Mouse (Mus musculus) megakaryocyte, adult 5-6 weeks (primary cell): ENCODE data around the gene Mrap2. TPM values are rescaled to one million over a fixed set of nuclear protein-coding genes. Genes with fewer than 3 reads are reported as not detected.

ENCODE experiments used
- ATAC-seq: 2 replicates; pipeline ENCODE4 v1.8.0; 2016; ENCODE audit warnings: mild to moderate bottlenecking, inconsistent platforms; ENCODE audit not compliant: poor library complexity, severe bottlenecking
- total RNA-seq, 2 experiments: library from RNA; stranded (forward) in 1 of 2; stranded (reverse) in 1 of 2; fragments of 153-499, 151-499 nt in 1 of 2; fragments of 221-1000, 200-1000 nt in 1 of 2; gene quantifications; 2 replicates each; pipeline versions ENCODE4 v1.2.3 to v1.2.4; 2015 to 2017

Gene Mrap2
- total RNA-seq (2015) (not detected in 2 replicates), total RNA-seq (2017) (not detected in 2 replicates)

DNA sequence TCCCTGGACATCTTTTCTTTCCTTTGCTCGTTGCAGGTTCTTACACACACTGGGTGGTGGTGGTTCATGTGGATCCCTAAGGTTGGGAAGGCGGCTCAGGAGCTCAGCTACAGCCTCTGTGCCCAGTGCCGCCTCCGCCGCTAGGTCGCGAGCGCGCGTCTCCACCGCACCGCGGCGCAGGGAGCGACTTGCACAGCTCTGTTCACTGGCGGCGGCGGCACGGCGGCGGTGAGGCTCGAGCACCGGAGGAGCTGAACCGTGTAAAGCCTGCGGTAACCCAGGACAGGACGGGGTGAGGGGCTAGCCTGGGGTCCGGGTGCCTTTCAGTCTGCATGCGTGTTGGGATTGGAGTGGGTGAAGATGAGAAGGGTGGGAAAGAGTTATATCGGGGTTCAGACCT, at the start of gene Mrap2:
Gene Mrap2, plus strand, starts transcription at position 201 of the 400 bp plus-strand sequence.
- ATAC-seq = no peak

DNA sequence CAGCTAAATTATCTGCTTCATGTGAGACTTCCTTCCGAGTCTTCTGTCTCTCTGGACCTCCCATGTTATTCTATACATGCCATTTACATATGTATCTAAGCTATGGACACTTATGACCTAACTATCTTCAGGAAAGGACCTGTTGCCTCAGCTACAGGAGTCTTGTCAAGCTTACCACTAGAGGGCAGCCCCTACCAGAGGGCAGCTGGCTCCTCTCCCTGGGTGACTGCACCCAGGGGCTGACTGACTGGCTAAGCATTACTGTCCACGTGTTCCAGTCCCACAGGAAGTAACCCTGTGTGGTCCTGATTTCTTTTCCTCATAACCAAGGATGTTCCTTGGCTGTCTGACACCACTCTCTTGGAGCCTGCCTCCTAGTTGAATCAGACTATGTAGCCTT, 46.1 kb upstream of the Mrap2 start:
- no peak for ATAC-seq

DNA sequence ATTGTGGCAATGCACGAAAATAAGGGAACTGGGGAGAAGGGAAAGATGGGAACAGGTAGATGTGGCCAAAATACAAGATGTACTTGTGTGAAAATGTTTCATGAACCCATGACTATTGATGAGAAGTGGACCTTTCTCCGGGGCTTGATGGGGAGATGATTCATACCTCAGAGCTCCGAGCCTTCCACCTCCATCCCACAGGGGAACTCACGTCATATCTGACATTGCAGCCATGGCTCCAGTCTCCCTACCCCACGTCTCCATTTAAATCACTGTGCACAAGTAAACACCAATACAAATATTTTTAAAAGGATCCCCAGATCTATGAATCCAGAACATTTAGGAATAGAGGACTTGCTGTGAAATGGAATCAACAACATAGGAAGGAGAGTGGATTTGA, 29.1 kb upstream of the Mrap2 start:
- ATAC-seq = no peak

DNA sequence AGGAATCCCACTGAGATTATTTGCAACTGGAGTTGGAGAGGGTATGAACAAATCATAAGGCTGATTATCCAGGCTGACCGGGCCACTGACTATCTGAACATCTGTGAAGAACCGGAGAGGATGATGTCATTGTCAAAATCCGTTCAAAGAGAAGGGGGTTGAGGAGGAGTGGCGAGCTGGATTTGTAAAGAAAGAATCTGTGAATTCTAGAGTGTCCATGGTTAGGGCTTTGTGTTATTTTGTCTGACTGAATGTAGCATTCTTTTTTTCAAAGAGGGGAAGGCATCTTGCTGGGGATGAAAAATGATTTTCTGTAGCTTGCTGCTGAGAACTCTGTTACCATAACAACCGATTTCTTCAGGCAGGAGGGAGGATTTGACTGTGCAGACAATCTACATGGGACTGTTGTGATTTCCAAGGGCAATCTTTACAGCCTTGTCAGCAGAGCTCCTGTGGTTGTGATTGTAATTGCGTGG, 28.6 kb upstream of the Mrap2 start:
- no peak for ATAC-seq

DNA sequence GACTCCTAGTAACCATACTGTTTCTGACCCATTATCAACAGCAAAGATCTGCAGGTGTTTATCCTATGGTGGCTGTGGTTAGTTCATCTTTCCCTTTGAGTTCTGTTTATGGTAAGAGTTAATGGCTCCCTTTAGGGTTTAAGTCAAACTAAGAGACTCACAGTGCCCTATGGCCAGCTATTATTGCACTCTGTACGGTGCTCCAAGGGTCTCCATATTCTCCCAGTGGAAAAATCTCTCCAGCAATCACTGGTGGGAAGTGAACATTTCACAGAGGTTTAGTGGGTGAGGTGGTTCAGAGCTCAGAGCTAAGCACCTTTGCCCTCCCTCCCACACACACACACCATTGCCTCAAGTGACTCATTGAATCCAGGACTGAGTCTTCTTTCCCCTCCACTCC, 28.1 kb upstream of the Mrap2 start:
- ATAC-seq = no peak

DNA sequence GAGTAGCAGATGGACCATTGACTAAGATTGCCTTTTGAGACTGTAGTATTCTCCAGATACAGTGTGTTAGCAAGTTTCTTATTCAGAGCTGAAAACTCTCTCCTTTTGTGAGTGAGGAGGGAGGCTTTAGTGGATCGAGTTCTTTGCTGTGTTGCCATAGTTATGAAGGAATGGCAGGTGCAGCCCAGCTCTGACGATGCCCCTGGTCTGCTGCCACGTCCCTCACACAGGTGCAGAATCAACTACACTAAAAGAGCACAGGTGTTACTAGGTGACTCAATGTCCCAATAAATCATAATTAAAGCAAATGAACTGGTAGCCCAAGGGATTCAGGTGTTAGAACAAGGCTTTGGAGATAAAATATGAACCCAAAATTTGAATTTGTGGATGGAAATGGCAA, 25.1 kb upstream of the Mrap2 start:
- ATAC-seq = no peak

DNA sequence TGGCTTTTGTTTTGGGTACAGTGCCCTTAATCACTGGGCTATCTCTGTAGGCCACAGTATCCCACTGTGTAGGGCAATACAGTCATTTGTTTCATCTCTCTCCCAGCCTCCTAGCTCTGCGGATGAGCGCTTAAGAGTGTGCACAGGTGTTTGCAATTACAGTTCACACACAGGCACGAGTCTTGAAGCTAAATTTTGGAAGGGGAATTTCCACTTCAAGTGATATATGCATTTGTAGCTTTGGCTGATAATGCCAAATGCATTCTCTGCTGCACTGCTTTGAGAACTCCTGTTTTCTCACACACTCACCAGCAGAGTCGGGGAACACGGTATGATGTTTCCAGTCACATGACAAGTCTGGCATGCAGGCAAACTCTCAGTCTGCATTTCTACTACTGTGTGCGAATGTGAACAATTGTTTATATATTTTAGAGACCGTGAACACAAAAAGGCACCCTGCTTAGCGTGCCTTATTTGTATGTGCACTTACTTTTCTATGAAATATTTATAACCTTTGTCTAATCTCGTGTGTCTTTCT, 22.1 kb upstream of the Mrap2 start:
- ATAC-seq = no peak

DNA sequence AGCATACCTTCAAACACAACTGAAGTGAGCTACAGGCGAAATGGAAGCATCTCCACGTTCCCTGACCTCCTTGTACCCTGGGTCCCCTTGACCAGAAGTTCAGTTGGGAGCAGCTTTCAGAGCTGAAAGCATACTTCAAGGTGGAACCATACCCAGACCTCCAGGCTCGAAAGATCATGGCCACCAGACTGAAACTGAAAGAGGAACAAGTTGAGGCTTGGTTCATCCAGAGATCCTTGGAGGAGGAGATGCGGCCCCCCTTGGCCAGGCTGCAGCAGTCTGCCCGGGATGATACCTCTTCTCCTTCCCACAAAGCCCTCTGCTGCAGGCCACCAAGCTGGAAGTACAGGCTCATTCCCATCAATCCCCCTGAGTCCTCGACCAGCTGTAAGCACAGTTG, 17.1 kb upstream of the Mrap2 start:
- ATAC-seq = peak; percentile 45; the same call in 1 of the 2 replicates

DNA sequence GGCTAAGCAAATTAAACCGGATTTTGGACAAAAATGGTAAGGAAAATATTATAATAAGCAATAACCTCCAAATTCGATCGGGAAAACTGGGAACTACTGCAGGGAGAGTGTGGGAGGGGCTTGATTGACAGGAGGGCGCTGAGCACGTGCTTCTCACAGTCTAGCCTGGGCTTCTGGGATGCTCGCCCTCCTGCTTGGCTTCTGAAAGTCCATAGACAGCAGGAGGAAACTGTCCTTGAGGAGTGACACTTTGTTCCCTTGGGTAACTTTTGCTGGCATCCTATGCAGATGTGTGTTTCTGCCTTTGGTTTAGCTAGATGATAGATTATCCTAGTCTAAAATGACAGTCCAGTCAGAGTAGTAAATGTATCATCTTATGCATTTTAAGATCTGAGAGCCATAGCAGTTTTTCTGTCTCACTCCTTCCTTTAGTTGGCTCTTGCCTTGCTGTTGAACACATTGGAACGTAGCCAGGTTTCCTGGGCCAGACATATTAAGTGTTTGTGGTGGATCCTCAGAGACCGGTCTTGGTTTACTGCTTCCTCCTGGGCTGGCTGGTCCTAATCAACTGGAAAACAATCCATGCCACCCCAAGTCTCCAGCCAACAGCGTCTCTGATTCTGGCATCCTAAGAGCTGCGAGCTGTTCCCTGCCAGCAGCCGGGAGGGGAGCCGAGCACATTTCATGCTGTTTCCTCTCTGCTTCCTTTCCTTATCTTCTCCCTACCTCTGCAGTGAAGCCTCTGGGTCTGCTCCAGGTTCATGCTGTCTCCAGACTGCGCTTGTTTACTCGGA, 8.1 kb upstream of the Mrap2 start:
- ATAC-seq = no peak

DNA sequence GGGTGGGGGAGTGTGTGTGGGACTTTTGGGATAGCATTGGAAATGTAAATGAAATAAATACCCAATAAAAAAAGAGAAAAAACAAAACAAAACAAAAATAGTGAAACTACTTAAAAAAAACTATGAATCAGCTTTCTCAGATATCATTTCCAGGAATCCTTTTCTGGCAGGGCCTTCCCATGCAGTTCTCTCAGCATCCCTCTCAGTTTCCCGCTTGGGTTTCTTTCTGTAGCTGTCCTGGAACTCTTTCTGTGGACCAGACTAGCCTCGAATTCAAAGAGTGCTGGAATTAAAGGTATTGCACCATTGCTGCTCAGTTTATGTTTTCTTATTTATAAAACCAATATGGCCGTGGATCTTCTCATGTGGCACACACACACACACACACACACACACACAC, 1.0 kb upstream of the Mrap2 start:
- no peak for ATAC-seq

DNA sequence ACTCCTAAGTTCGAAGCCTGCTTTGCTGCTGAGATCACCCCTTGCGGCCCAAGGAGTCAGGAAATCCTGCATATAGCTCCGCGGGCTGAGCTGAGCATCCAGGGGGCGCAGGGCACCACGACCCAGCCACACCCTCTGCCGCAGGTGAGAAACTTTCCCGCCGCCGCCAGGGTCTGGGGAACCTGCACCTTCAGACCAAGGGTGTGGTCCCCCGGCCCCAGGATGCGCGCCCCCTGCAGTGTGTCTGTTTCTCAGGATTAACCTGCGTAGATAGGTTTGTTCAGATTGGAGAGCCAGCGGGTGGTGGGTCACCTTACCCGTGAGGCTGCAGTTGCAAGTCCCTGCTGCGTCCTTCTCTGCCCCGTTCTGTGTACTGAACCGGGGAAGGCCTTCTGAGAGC, 426 bp downstream of the Mrap2 start:
- ATAC-seq = no peak

DNA sequence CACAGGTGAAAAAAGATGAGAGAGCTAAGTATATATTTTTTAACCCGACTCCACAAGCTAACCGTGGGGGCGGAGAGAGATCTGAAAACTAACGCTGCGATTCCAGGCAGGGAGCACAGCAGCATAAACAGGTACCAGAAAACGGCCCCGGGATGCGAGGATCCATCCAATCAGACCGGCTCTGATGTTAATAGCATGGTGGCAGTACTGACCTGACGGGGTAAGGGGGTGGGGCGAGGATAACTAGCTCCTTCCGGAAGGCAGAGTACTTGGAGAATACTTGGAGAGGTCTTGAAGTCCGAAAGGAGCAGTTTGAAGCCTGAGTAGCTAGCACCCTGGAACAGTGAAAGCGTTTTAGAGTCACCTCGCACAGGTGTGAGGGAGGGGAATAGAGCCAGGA, 1.1 kb downstream of the Mrap2 start:
- no peak for ATAC-seq

DNA sequence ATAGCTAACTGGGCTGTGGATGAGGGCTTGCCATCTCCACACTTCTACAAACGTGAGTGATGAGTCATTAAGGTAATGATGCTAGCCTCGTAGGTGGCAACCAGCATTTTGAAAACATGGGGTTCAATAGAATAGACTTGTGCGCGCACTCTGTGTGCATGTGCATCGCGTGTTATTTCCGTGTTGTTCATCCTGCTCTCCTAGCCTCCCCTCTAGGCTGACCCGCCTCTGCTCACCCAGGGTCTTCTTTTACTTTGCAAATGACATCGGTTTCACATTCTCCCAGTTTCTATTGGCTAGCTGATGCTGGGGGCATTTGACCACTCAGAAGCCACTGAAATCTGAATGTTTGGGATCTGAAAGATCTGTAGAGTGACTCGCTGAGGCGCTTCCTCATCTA, 1.6 kb downstream of the Mrap2 start:
- ATAC-seq = no peak

DNA sequence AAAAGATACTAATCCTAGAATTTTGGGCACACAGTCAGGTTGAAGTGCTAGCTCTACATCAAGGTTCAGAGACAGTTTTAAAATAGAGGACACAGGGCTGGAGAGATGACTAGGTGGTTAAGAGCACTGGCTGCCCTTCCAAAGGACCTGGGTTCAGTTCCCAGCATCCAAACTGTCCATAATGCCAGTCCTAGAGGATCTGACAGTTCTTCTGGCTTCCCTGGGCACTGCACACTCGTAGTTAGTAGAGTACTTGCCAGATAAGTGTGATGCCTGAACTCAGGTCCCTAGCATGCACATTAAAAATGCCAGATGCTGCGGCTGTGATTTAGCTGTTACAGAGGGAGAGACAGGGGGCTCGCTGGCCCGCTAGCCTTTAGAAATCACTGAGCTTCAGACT, 2.3 kb downstream of the Mrap2 start:
- no peak for ATAC-seq

DNA sequence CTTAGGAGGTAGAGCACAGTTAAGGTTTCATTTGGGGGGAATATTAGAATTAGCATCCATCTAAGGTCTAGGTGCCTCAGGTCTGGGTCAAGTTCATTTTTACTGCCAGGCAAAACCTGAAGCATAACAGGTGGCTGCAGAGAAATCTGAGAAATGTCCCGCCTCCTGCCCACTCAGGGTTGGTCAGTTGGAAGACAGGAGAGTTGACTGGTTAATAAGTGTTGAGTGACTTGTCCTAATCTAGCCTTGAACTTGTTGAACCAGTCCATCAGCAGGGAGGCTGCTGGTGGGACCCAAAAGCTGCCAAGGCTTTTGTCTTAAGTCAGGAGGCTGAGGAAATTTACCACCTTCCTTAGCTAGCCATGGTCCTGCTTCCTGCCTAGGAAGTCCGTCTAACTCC, 3.8 kb downstream of the Mrap2 start:
- ATAC-seq = no peak

DNA sequence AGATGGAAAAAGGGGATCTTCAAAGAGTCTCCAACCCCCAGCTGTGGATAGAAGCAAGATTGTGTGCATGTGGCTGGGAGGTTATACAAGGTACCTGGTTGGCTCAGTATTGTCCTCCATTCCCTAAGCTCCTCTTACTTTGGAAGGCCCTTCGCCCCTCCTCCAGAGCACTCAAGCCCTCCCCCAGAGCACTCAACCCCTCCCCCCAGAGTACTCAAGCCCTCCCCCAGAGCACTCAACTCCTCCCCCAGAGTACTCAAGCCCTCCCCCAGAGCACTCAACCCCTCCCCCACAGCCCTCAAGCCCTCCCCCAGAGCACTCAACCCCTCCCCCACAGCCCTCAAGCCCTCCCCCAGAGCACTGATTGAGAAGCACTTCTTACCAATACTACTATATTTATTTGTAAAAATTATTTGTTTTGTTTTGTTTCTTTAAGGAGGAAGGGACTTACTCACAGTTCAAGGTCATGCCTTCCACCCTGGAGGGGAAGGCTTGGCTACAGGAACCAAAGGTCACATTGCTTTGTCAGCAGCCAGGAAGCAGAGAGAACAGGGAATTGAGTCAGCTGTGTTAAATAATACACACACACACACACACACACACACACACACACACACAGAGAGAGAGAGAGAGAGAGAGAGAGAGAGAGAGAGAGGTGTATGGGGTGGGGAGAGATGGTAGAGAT, 8.7 kb downstream of the Mrap2 start:
- ATAC-seq = no peak

DNA sequence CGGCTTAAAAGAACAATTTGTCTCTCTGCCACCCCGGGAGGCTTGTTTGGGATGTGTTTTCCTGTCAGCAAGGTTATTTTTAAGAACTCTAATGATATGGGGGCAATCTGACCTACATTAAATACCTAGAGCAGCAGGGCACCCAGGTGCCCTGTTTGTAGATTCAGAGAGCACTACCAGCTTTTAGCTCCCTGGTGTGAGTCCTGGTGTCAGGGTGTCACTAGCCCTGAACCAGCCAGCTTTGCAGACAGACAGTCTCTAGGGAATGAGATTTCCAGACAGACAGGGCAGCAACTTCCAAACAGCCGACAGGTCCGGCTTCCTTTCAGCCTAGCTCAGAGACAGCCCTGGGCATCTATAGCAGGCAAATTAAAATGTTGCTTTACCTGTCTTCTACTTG, 18.5 kb downstream of the Mrap2 start:
- ATAC-seq = no peak

DNA sequence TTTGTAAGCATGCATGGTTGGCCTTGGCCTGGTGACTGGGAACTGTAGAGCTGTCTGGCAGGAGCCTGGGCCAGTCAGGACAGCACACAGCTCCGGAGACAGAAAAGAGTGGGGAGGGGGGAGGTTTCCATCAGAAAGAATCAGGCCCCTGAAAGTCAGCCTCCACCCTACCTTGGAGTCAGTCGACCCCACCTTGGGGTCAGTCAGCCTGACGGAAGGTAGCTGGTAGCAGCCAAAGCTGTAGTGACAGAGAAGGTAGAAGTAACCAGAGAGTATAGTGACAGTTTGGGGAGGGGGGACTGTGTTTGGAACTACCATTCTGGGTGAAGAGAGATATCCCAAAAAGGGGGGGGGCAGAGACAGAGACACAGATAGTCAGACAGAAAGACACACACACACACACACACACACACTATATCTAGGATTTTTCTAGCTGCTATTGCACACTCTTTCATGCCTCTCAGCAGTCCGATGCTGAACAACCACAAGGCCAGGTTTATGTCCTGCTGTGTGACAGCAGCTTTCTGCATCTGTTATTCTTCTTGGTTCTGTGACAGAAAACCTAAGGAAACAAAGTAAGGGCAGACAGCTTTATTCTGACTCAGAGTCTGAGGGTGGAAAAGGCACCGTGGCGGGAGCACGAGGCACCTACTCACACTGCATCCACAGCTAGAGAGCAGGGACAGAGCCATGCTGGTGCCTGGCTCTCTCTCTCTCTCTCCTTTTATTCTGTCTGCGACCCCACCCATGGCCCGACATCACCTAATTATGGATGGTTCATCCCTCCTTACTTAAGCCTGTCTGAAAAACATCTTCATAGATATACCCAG, 23.1 kb downstream of the Mrap2 start:
- ATAC-seq = no peak

DNA sequence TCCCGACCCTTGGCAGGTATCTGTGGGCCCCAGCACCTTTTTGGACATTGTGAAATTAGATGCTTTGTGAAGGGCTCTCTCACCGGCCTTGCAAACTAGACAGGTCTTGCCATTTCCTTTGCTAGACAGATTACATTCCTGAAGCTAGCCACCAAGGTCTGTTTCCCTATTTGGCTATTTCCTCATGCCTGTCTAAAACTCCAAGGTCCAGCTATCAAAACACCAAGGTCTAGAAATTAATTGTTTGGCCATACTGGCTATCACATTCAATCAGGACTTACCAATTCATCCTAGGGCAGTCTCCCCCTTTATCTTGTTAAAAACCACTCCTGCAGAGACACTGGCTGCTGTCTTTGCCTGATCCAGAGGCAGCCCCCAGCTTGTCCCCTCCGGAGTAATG, 23.9 kb downstream of the Mrap2 start:
- no peak for ATAC-seq

DNA sequence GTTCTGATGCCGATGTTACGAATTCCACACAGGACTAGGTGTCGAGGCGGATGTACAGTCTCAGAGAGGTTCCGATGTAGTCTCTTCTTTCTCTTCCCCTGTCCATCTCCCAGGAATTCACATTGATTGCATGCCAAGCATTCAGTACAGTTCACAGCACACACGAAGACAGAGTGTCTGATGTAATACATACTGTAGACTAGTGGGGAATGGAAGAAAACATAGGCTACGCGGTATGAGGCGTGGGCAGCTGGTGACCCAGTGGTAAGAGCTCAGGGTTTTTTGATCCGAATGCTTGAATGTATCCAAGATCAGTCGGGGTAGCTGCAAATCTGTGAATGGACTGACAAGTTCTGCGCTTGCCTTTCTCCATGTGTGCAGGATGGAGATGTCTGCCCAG, 25.0 kb downstream of the Mrap2 start:
- no peak for ATAC-seq

DNA sequence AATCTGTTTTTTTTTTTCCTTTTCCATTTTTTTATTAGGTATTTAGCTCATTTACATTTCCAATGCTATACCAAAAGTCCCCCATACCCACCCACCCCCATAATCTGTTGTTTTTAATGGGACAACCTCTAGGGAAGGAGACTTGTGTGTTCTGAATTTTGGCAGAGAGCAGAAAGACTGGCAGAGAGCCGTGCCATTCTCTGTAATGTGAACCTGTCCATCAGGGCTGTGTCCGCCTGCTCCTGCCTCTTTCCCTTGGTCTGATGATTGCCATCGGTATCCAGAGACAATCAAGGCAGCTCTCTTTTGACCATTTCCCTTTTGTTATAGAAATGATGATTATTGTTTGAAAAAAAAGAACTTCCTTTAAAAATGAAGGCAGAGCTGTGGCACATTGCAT, 26.8 kb downstream of the Mrap2 start:
- ATAC-seq = no peak
